Mouse (Mus musculus): ENCODE measurements at regions not wholly inside any gene's neighbourhood (a gene's known extent, or its start where the extent isn't known, plus 50 kb on each side); places are given as distances from the start of the nearest gene placed in this dataset.

GRCm38 (mm10) chr4:80539854-80540253, 294.1 kb upstream of the Tyrp1 start:
- no peaks in the 10 kb centered on the region for H3K4me1 ChIP-seq (ENCODE audit: control insufficient read depth, insufficient read depth, low read length)
- no peak overlapping the region for H3K27ac ChIP-seq (ENCODE audit: insufficient read depth, low read length)
- H3K4me3 ChIP-seq (ENCODE audit: low read depth, low read length), result no peak overlapping the region
- no peaks in the 10 kb centered on the region; the same call in 1 of the 2 replicates for H3K27me3 ChIP-seq (ENCODE audit: control insufficient read depth, insufficient read depth, low read length, poor library complexity, severe bottlenecking)
- TF ChIP-seq EP300 (IDR thresholded peaks at IDR 0.05; ENCODE audit: insufficient read depth, low read depth, low read length) (no peak), POLR2A (IDR thresholded peaks at IDR 0.05; ENCODE audit: insufficient read depth, low read length) (no peak), CTCF (IDR thresholded peaks at IDR 0.05; ENCODE audit: low read depth, low read length) (no peak)
- H3K36me3 ChIP-seq (ENCODE audit: control insufficient read depth, insufficient read depth, low read length, poor library complexity, severe bottlenecking), result no peaks in the 10 kb centered on the region
- no peak overlapping the region for H3K9ac ChIP-seq (ENCODE audit: low read depth, poor library complexity, severe bottlenecking)
- no peaks in the 10 kb centered on the region for H3K9me3 ChIP-seq (replicated peaks; ENCODE audit: control insufficient read depth, insufficient read depth, low read length, poor library complexity, severe bottlenecking)

- Histone ChIP-seq H3K27me3 (ENCODE audit: control insufficient read depth, insufficient read depth, low read length, poor library complexity, severe bottlenecking) (no peaks in the 10 kb centered on the region), H3K36me3 (ENCODE audit: control insufficient read depth, insufficient read depth, low read length, poor library complexity, severe bottlenecking) (no peaks in the 10 kb centered on the region), H3K27ac (ENCODE audit: insufficient read depth, low read length) (no peak overlapping the region), H3K9ac (ENCODE audit: low read depth, poor library complexity, severe bottlenecking) (no peak overlapping the region), H3K9me3 (replicated peaks; ENCODE audit: control insufficient read depth, insufficient read depth, low read length, poor library complexity, severe bottlenecking) (no peaks in the 10 kb centered on the region), H3K4me1 (ENCODE audit: control insufficient read depth, insufficient read depth, low read length) (no peaks in the 10 kb centered on the region), H3K4me3 (ENCODE audit: low read depth, low read length) (no peak overlapping the region)
- TF ChIP-seq EP300 (IDR thresholded peaks at IDR 0.05; ENCODE audit: insufficient read depth, low read depth, low read length) (no peak), POLR2A (IDR thresholded peaks at IDR 0.05; ENCODE audit: insufficient read depth, low read length) (no peak), CTCF (IDR thresholded peaks at IDR 0.05; ENCODE audit: low read depth, low read length) (no peak)
Observed at GRCm38 (mm10) chr4:80545086-80545485, 288.8 kb upstream of the Tyrp1 start.

- no peaks in the 10 kb centered on the region for H3K27me3 ChIP-seq (ENCODE audit: control insufficient read depth, insufficient read depth, low read length, poor library complexity, severe bottlenecking)
- TF ChIP-seq CTCF (IDR thresholded peaks at IDR 0.05; ENCODE audit: low read depth, low read length), result no peak
- TF ChIP-seq EP300 (IDR thresholded peaks at IDR 0.05; ENCODE audit: insufficient read depth, low read depth, low read length), result no peak
- TF ChIP-seq POLR2A (IDR thresholded peaks at IDR 0.05; ENCODE audit: insufficient read depth, low read length), result no peak
- no peak overlapping the region for H3K9ac ChIP-seq (ENCODE audit: low read depth, poor library complexity, severe bottlenecking)
- no peaks in the 10 kb centered on the region for H3K9me3 ChIP-seq (replicated peaks; ENCODE audit: control insufficient read depth, insufficient read depth, low read length, poor library complexity, severe bottlenecking)
- no peak overlapping the region for H3K4me3 ChIP-seq (ENCODE audit: low read depth, low read length)
- no peaks in the 10 kb centered on the region for H3K36me3 ChIP-seq (ENCODE audit: control insufficient read depth, insufficient read depth, low read length, poor library complexity, severe bottlenecking)
- H3K4me1 ChIP-seq (ENCODE audit: control insufficient read depth, insufficient read depth, low read length), result no peaks in the 10 kb centered on the region
- H3K27ac ChIP-seq (ENCODE audit: insufficient read depth, low read length), result no peak overlapping the region
Observed at GRCm38 (mm10) chr4:80589438-80589837, 244.5 kb upstream of the Tyrp1 start.

GRCm38 (mm10) chr4:80628271-80628670, 205.7 kb upstream of the Tyrp1 start:
- H3K9ac ChIP-seq (ENCODE audit: low read depth, poor library complexity, severe bottlenecking), result no peak overlapping the region
- H3K9me3 ChIP-seq (replicated peaks; ENCODE audit: control insufficient read depth, insufficient read depth, low read length, poor library complexity, severe bottlenecking), result 0 out of 2 replicates have a peak, but pooled peaks cover 6% of the 10 kb centered on the region
- H3K4me3 ChIP-seq (ENCODE audit: low read depth, low read length), result no peak overlapping the region
- no peak for TF ChIP-seq CTCF (IDR thresholded peaks at IDR 0.05; ENCODE audit: low read depth, low read length)
- no peak for TF ChIP-seq POLR2A (IDR thresholded peaks at IDR 0.05; ENCODE audit: insufficient read depth, low read length)
- no peak for TF ChIP-seq EP300 (IDR thresholded peaks at IDR 0.05; ENCODE audit: insufficient read depth, low read depth, low read length)
- H3K36me3 ChIP-seq (ENCODE audit: control insufficient read depth, insufficient read depth, low read length, poor library complexity, severe bottlenecking), result no peaks in the 10 kb centered on the region
- no peak overlapping the region for H3K27ac ChIP-seq (ENCODE audit: insufficient read depth, low read length)
- no peaks in the 10 kb centered on the region for H3K27me3 ChIP-seq (ENCODE audit: control insufficient read depth, insufficient read depth, low read length, poor library complexity, severe bottlenecking)
- no peaks in the 10 kb centered on the region for H3K4me1 ChIP-seq (ENCODE audit: control insufficient read depth, insufficient read depth, low read length)

GRCm38 (mm10) chr4:80629251-80629650, 204.7 kb upstream of the Tyrp1 start:
- TF ChIP-seq POLR2A (IDR thresholded peaks at IDR 0.05; ENCODE audit: insufficient read depth, low read length) (no peak), EP300 (IDR thresholded peaks at IDR 0.05; ENCODE audit: insufficient read depth, low read depth, low read length) (no peak), CTCF (IDR thresholded peaks at IDR 0.05; ENCODE audit: low read depth, low read length) (no peak)
- Histone ChIP-seq H3K27me3 (ENCODE audit: control insufficient read depth, insufficient read depth, low read length, poor library complexity, severe bottlenecking) (no peaks in the 10 kb centered on the region), H3K27ac (ENCODE audit: insufficient read depth, low read length) (no peak overlapping the region), H3K4me3 (ENCODE audit: low read depth, low read length) (no peak overlapping the region), H3K9me3 (replicated peaks; ENCODE audit: control insufficient read depth, insufficient read depth, low read length, poor library complexity, severe bottlenecking) (0 out of 2 replicates have a peak, but pooled peaks cover 4% of the 10 kb centered on the region), H3K36me3 (ENCODE audit: control insufficient read depth, insufficient read depth, low read length, poor library complexity, severe bottlenecking) (no peaks in the 10 kb centered on the region), H3K9ac (ENCODE audit: low read depth, poor library complexity, severe bottlenecking) (no peak overlapping the region), H3K4me1 (ENCODE audit: control insufficient read depth, insufficient read depth, low read length) (no peaks in the 10 kb centered on the region)

- no peak for TF ChIP-seq EP300 (IDR thresholded peaks at IDR 0.05; ENCODE audit: insufficient read depth, low read depth, low read length)
- TF ChIP-seq CTCF (IDR thresholded peaks at IDR 0.05; ENCODE audit: low read depth, low read length), result no peak
- no peak for TF ChIP-seq POLR2A (IDR thresholded peaks at IDR 0.05; ENCODE audit: insufficient read depth, low read length)
Observed at GRCm38 (mm10) chr4:80630260-80630659, 203.7 kb upstream of the Tyrp1 start.

More at GRCm38 (mm10) chr4:80630260-80630659, 203.7 kb upstream of the Tyrp1 start:
- Histone ChIP-seq H3K9ac (ENCODE audit: low read depth, poor library complexity, severe bottlenecking) (no peak overlapping the region), H3K36me3 (ENCODE audit: control insufficient read depth, insufficient read depth, low read length, poor library complexity, severe bottlenecking) (no peaks in the 10 kb centered on the region), H3K9me3 (replicated peaks; ENCODE audit: control insufficient read depth, insufficient read depth, low read length, poor library complexity, severe bottlenecking) (no peaks in the 10 kb centered on the region), H3K27me3 (ENCODE audit: control insufficient read depth, insufficient read depth, low read length, poor library complexity, severe bottlenecking) (no peaks in the 10 kb centered on the region), H3K27ac (ENCODE audit: insufficient read depth, low read length) (no peak overlapping the region), H3K4me1 (ENCODE audit: control insufficient read depth, insufficient read depth, low read length) (no peaks in the 10 kb centered on the region), H3K4me3 (ENCODE audit: low read depth, low read length) (no peak overlapping the region)
